Mouse (Mus musculus): Measurements from ENCODE around the gene Tmprss2. TPM values are rescaled to one million over a fixed set of nuclear protein-coding genes. Genes with fewer than 3 reads are reported as not detected.
"Not testable (repeated sequence)": the region's sequence is repeated elsewhere in the genome, so short reads cannot be mapped to it uniquely, and the experiment has no call there.

Tmprss2 gene
- total RNA-seq, 2 experiments from 2014 or later = not detected

DNA sequence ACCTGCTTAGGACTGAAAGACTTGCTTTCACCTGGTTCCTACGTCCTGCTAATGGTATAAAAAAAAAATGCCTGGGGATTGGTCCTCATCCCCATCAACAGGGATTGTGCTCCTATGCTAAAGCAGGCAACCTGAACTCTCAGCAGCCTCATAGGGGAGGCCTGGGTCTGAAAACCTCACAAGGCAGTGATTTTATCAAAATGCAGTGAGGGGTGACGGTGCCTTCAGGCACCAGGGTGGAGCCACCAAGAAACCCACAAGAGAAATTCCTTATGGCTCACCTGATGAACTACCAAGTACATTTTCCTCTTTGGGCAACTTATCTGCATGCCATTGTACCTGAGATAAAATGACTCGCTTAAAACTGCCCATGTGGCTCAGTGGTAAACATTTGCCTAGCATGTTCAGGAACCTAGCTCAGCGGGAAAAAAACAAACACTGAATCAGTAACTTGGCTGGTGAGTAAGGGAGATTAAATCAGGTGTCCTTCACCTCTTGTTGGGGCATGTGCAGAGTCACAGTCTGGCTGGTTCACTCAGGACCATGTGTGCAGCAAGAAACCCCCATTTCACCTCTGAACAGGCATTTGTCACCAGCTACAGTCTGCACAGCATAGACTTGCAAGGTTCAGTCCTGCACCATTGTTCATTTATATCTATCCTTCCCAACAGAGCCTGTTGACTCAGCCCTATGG lies 17.0 kb downstream of the Tmprss2 start:
- intact Hi-C loops (cut with DNase I) = loop anchor here (5.0 kb wide), 1 partner anchor 72 kb away; no protein-coding TSS in a partner anchor
- DNase-seq (ENCODE audit: low spot score in 2 of 2) = no peak

DNA sequence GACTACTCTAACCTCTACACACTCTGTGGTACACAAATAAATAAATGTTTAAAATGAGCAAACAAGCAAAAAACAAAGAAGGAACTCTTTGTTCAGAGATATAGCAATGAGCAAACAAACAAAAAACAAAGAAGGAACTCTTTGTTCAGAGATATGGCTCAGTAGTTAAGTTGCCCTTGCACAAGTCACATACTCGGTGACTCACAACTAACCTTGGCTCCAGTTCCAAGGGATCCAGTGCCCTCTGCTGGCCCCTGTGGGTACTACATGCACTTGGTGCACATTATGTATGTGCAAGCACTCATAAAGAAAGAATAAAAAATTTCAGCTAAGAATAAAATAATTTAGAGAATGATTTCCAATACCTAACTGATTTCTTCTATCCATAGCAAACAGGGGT lies 17.9 kb downstream of the Tmprss2 start:
- intact Hi-C loops (cut with DNase I) = loop anchor here (5.0 kb wide), 1 partner anchor 71 kb away; no protein-coding TSS in a partner anchor
- peak; percentile 18 to 45 for DNase-seq (ENCODE audit: low spot score in 2 of 2)

DNA sequence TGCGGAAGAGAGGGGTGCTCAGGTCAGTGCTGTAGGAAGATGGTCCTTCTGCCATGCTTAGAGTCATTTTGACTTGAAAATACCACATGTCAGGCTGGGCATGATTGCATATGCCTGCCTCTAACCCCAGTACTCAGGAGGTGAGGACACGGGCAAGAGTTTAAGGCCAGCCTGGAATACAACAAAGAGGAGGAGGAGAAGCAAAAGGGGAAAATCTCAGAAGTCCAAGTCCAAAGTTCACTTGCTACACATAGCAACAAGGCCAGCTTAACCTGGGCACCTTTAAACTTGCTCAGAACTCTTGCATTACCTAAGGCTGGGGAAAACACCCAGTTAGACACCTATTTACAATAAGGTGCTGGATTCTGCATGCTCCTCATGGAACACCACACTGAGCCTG lies 19.5 kb downstream of the Tmprss2 start:
- intact Hi-C loops (cut with DNase I) = loop anchor here (5.0 kb wide), 1 partner anchor 69 kb away; no protein-coding TSS in a partner anchor
- no peak for DNase-seq (ENCODE audit: low spot score in 2 of 2)

- intact Hi-C loops (cut with DNase I); DNase-seq (ENCODE audit: low spot score in 2 of 2): not testable (repeated sequence)
These were observed 28.1 kb downstream of the Tmprss2 start for GRCm38 (mm10) chr16:97582876-97583275.

GRCm38 (mm10) chr16:97569426-97569825 lies 41.6 kb downstream of the Tmprss2 start:
- intact Hi-C loops (cut with DNase I) = loop anchor here (5.0 kb wide), 2 partner anchors 127 to 257 kb away; no protein-coding TSS in a partner anchor
- DNase-seq (ENCODE audit: low spot score in 2 of 2) = no peak

- peak; percentile 18 to 42 for DNase-seq (ENCODE audit: low spot score in 2 of 2)
- intact Hi-C loops (cut with DNase I) = loop anchor here (5.0 kb wide), 2 partner anchors 126 to 256 kb away; no protein-coding TSS in a partner anchor
These were observed 42.3 kb downstream of the Tmprss2 start for GRCm38 (mm10) chr16:97568662-97569061.

GRCm38 (mm10) chr16:97544340-97544739 lies 66.7 kb downstream of the Tmprss2 start:
- no peak for DNase-seq (ENCODE audit: low spot score in 2 of 2)
- intact Hi-C loops (cut with DNase I) = no loop called here

- no peak for DNase-seq (ENCODE audit: low spot score in 2 of 2)
- intact Hi-C loops (cut with DNase I) = no loop called here
These were observed 74.1 kb downstream of the Tmprss2 start for GRCm38 (mm10) chr16:97536859-97537258.

DNA sequence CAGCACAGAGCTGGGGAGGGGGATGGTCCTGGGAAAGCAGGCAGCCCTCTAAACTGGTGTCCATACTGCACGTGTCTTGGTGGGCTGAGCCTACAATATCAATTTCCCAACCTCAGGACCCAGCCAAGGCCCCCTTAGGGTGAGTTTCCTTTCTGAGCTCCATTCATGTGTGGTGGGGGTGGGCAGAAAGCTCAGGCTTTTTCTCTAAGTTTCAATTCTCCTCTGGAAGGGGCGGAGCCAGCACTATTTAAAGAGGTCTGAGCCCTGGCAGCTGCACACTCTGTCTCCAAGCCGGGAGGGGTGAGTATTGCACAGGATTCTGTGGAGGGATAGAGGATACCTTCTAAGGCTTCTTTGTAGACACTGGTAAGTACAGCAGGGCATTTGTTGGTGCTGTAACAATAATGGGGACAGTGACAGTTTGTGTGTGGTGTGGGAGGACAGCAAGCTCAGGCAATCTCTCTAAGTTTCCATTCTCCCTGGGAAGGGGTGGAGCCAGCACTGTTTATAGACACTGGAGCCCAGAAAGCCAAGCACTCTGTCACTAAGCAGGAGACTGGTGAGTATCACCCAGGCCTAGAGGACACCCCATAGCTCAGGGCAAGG lies 75.1 kb downstream of the Tmprss2 start:
- intact Hi-C loops (cut with DNase I) = no loop called here
- DNase-seq (ENCODE audit: low spot score in 2 of 2) = peak; percentile 14 to 31

DNA sequence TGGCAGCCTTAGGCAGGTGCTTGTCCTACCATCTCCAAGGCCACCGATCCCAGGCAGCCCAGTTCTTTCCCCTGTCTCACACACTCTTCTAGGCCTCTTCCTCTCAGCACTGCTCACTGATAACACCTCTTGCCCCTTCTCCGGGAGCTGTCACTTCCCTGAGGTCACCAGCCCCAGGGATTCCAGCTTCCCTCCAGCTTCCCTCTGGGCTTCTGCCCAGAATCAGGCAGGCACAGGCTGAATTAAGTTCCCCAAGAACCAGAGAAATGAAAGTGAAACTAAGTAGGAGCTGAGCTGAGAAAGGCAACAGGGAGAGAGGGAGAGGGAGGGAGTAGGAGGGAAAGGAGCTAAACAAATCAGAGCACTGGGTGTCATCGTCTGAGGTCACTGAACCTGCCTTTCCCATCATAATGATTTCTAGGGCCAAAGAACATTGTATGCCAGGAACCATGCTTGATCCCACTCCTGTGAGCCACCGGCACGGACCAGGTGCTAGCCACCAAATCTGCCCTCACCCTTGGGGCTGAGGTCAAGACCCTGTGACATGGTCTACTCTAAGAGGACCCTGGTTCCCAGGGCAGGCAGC lies 76.0 kb downstream of the Tmprss2 start:
- peak; percentile 31 to 38 for DNase-seq (ENCODE audit: low spot score in 2 of 2)
- intact Hi-C loops (cut with DNase I) = no loop called here

DNA sequence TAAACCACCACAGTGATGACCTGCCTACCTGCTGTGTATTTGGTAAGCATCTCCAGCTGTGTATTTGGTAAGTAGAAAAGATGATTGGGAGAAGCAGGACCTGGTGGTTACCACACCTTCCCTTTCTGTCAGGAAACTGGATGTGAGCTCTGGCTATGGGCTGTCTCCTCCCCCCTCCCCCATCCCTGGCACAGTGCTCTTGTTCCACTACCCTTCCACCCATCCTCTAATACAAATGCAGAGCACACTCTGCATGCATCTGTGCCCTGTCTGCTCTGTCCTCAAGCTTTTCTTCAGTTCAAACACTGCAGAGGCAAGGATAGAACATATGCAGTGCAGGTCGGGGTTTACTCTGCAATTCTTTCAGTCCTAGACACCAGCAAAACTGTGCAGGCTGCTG lies 76.5 kb downstream of the Tmprss2 start:
- intact Hi-C loops (cut with DNase I) = no loop called here
- DNase-seq (ENCODE audit: low spot score in 2 of 2) = no peak

- intact Hi-C loops (cut with DNase I) = no loop called here
- DNase-seq (ENCODE audit: low spot score in 2 of 2) = no peak
These were observed 77.2 kb downstream of the Tmprss2 start for GRCm38 (mm10) chr16:97533751-97534150.

GRCm38 (mm10) chr16:97533126-97533525 lies 77.9 kb downstream of the Tmprss2 start:
- intact Hi-C loops (cut with DNase I) = no loop called here
- no peak for DNase-seq (ENCODE audit: low spot score in 2 of 2)

- intact Hi-C loops (cut with DNase I) = loop anchor here (10.0 kb wide), 1 partner anchor 256 kb away; no protein-coding TSS in a partner anchor
- DNase-seq (ENCODE audit: low spot score in 2 of 2) = no peak
These were observed 81.8 kb downstream of the Tmprss2 start for GRCm38 (mm10) chr16:97529241-97529640.

DNA sequence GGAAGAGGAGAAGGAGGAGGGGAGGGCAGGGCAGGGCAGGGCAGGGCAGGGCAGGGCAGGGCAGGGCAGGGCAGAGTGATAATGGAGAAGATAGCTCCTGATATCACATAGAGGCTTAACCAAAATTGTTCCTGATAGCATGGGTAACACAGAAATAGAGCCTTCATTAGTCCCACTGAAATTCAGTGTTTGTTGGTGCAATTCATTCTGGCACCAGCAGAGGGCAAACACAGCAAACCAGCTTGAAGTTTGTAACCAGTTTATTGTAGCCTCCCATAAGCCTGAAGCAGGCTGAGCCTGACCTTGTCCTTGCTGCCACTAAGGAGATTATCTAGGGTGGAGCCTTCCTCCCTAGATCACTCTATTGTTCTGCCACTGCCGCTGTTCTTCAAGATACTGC lies 88.0 kb downstream of the Tmprss2 start:
- intact Hi-C loops (cut with DNase I) = loop anchor here (5.0 to 10.0 kb wide), 2 partner anchors 69 to 262 kb away; no protein-coding TSS in a partner anchor
- DNase-seq (ENCODE audit: low spot score in 2 of 2) = peak; percentile 10 to 30

GRCm38 (mm10) chr16:97521983-97522382 lies 89.0 kb downstream of the Tmprss2 start:
- intact Hi-C loops (cut with DNase I) = loop anchor here (5.0 to 10.0 kb wide), 2 partner anchors 70 to 263 kb away; no protein-coding TSS in a partner anchor
- no peak for DNase-seq (ENCODE audit: low spot score in 2 of 2)

DNA sequence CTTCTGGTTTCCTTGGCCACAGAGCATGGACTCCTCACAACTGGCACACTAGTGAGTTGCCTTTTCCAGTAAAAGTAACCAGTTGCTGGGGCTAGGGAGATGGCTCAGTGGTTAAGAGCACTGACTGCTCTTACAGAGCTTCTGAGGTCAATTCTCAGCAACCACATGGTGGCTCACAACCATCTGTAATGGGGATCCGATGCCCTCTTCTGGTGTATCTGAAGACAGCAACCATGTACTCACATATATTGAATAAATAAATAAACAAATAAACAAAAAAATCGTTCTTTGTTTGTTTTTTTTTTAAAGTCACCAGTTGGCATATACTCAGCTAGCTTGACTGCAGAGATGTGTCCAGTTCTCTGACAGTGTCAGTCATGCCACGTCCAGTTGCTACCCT lies 94.7 kb downstream of the Tmprss2 start:
- intact Hi-C loops (cut with DNase I) = no loop called here
- no peak for DNase-seq (ENCODE audit: low spot score in 2 of 2)

Measured in left cerebral cortex, postnatal 36 days (tissue).